Mouse (Mus musculus): ENCODE results near the gene Smarca4.
"Not testable (repeated sequence)": the region's sequence is repeated elsewhere in the genome, so short reads cannot be mapped to it uniquely, and the experiment has no call there.

Gene Smarca4

DNA sequence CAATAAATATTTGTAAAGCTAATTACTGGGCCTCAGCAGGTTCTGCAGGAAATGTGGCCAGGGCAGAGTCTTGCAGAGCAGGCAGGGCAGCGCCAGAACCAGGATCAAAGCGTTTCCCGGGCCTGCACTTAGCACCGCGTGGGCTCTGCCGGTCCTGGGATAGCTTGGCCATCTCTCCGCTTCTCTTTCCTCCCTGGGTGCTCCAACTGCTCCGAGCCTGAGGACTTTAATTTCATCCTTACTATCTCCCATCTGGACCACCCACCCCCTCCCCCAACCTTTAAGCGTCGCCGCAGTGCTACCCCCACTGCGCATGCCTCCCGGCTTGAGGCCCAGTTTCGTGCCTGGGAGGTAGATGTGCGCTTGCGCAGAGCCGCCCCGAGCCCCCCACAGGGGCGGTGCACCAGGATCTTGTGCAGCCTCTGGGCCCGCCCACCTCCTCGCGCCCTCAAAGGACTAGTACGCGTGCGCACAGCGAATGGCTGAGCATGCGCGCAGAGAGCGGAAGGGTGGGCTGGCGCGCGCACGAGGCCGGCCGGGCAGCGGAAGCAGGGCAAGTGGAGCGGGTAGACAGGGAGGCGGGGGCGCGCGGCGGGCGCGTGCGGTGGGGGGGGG is at the start of gene Smarca4:
Gene Smarca4, plus strand, starts transcription at position 553 of the 615 bp plus-strand sequence.
- DNase-seq (ENCODE audit: low read depth, low spot score), result peak; percentile 100

GRCm38 (mm10) chr9:21566538-21566937 is 49.4 kb upstream of the Smarca4 start:
- no peak for DNase-seq (ENCODE audit: low read depth, low spot score)

DNA sequence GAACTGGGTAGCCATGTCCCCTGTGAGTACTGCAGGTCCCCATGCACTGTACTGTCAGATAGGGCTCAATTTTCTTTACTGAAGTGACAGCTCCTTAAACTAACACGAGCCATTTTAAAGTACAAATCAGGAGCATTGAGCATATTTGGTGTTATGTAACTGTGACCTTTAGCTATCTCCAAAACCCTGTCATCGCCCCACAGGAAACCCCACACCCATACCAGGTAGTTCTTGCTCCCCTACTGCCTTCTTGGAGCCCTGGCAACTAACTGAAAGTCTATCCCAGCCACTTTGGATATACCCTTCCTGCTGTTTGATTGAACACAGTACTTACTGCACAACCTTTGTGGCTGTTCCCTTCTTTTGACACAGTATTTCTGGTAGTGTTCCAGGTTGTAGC is 48.9 kb upstream of the Smarca4 start:
- DNase-seq (ENCODE audit: low read depth, low spot score), result no peak

GRCm38 (mm10) chr9:21568657-21569255 is 47.2 kb upstream of the Smarca4 start:
- DNase-seq (ENCODE audit: low read depth, low spot score), result no peak

- DNase-seq (ENCODE audit: low read depth, low spot score), result no peak
Measured at GRCm38 (mm10) chr9:21574012-21574801, 41.8 kb upstream of the Smarca4 start.

- DNase-seq (ENCODE audit: low read depth, low spot score), result no peak
Measured at GRCm38 (mm10) chr9:21575253-21575652, 40.7 kb upstream of the Smarca4 start.

GRCm38 (mm10) chr9:21576286-21576685 is 39.7 kb upstream of the Smarca4 start:
- DNase-seq (ENCODE audit: low read depth, low spot score), result no peak

DNA sequence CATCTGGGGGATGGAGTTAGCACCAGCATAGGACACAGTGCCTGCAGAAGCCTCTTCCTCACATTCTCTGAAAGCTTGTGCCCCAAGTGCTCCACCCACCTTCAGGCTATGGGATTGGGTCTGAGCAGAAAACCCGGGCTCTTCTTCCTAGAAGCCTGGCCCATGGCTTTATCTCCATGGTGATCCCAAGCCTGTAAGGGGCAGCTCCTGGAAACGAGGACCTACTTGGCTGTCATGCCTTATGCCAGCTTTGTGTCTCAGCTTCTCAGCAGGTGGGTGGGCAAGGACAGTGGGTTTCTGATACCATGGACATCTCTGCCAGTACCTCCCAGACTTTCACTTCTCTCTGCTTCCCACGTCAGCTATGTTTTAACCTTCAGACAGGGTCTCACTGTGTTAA is 37.7 kb upstream of the Smarca4 start:
- no peak for DNase-seq (ENCODE audit: low read depth, low spot score)

GRCm38 (mm10) chr9:21585401-21585800 is 30.6 kb upstream of the Smarca4 start:
- DNase-seq (ENCODE audit: low read depth, low spot score), result no peak

GRCm38 (mm10) chr9:21587678-21588349 is 28.2 kb upstream of the Smarca4 start:
- no peak for DNase-seq (ENCODE audit: low read depth, low spot score)

DNA sequence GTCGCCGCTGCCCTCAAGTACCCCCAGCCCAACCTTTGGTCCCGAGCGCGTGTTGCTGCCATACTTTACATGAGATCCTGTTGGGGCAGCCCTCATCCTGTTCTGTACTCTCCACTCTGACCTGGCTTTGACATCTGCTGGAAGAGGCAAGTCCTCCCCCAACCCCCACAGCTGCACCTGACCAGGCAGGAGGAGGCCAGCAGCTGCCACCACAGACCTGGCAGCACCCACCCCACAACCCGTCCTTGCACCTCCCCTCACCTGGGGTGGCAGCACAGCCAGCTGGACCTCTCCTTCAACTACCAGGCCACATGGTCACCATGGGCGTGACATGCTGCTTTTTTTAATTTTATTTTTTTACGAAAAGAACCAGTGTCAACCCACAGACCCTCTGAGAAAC is 27.6 kb upstream of the Smarca4 start:
- DNase-seq (ENCODE audit: low read depth, low spot score), result no peak

GRCm38 (mm10) chr9:21589538-21589937 is 26.4 kb upstream of the Smarca4 start:
- no peak for DNase-seq (ENCODE audit: low read depth, low spot score)

- DNase-seq (ENCODE audit: low read depth, low spot score), result no peak
Measured at GRCm38 (mm10) chr9:21591127-21591830, 24.7 kb upstream of the Smarca4 start.

DNA sequence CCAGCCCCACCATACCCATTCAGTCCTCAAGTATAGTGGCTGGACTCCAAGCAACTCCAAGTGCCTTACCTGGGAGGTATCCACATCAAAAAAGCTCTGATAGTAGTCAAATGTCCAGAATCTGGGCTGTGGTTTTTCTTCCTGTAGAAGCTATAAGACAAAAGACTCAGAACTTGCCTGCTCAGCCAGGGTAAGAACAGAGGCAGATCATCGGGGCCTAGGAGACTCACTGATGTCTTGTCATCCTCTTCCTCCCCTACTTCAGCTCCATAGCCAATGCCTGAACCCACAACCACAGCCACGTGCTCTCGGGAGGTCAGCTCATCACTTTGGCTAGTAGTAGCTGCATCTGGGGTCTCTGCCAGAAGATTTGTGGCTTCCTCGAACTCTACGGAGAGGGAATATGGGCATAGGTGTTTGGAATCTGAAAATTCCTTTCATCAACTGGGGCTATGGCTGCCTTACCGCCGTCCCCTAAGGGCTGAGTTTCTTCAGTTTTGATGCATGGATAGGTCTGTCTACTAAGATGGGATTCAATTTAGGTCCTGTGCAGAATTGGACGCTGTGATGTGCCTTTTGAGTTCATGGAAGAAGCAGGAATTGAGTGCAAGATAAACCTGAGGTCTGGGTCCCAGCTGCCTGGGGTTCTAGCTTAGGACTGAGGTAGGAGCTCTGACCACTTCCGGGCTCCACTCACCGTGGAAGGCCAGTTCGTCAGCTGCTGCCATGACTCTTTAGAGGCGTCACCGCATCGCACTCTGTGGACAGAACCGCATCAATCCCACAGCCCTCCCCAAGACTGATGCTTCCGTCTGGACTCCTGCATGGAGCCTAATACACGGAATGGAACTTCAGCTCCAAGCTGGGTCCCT is 23.9 kb upstream of the Smarca4 start:
- DNase-seq (ENCODE audit: low read depth, low spot score), result no peak

DNA sequence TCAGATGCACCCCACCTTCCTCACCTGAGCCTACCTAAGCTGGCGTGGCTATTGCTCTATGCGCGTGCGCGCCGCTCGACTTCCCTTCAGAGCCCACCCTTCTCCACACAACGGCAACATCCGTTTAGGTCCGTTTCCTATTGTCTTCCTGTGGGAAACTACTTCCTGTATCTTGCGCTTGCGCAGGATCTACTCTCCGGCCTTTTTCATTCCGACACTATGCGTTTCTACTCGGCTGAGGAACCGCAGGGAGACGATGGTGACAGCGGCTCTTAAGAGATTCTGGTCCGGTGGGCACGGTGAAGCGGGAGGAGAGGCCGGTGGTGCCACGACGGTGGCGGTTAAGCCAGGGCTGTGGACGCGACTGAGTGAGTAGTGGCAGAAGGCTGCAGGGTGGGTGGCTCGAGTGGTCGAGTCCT is 23.3 kb upstream of the Smarca4 start, which contains the start of the genes Timm29 and Yipf2:
Gene Timm29, plus strand, starts transcription at position 20 of the 419 bp plus-strand sequence.
Gene Yipf2, minus strand, starts transcription at position 126 of the 419 bp plus-strand sequence.
- DNase-seq (ENCODE audit: low read depth, low spot score), result peak; percentile 98

DNA sequence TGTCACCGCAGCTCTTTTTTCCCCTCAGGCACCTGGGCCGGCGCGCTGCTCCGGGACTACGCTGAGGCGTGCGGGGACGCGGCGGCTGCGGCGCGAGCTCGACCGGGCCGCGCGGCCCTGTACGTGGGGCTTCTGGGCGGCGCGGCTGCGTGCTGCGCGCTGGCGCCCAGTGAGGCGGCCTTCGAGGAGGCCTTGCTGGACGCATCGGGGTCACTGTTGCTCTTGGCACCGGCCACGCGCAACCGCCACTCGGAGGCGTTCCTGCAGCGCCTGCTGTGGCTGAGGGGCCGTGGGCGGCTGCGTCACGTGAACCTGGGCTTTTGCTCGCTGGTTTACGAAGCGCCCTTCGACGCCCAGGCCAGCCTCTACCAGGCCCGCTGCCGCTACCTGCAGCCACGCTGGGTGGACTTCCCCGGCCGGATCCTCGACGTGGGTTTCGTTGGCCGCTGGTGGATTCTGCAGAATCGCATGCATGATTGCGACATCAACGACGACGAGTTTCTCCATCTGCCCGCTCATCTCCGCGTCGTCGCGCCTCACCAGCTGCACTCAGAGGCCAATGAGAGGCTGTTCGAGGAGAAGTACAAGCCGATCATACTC is 22.7 kb upstream of the Smarca4 start:
- DNase-seq (ENCODE audit: low read depth, low spot score), result peak; percentile 51

DNA sequence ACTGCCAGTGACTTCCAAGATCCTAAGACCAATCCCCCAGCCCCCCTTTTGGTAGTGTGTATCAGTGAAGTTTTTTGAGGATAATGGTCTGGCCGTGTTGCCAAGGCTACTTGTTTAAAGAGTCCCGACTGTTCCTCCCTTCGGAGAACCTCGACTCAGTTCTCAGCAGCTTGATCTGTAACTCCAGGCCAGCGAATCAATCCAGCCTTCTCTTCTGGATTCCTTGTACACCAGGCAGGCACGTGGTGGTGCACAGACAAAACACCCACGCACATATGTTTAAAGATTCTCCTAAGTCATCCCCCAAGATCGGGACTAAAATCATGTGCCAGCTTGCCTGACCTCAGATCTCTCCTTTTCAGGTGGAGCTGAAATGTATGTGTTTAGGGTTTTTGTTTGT is 21.6 kb upstream of the Smarca4 start:
- not testable (repeated sequence) for DNase-seq (ENCODE audit: low read depth, low spot score)

DNA sequence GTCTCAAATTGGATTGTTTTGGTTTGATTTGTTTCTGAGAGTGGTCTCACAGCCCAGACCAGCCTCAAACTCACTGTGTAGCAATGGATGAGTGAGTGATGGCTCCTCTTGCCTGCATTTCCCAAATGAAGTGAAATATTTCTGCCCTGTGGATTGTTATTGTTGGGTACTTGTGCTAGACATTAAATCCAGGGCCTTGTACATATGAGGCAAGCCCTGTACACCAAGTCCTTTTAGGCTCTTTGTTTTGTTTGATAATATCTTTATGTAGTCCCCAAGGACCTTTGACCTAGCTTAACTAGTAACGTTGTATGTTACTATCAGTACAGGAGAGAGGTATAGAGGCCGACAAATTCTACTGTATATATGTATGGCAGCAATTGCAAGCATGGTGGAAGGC is 21.1 kb upstream of the Smarca4 start:
- no peak for DNase-seq (ENCODE audit: low read depth, low spot score)

- peak; percentile 58 for DNase-seq (ENCODE audit: low read depth, low spot score)
Measured at GRCm38 (mm10) chr9:21598198-21598597, 17.8 kb upstream of the Smarca4 start.

- DNase-seq (ENCODE audit: low read depth, low spot score), result no peak
Measured at GRCm38 (mm10) chr9:21600186-21600585, 15.8 kb upstream of the Smarca4 start.
